Mouse (Mus musculus) Muller cell, postnatal 12 days (primary cell): Measurements from ENCODE around the gene Lsamp.
A peak's percentile ranks its signal among the peaks of the same experiment; 100 is the strongest.
"Not testable (repeated sequence)": the region's sequence is repeated elsewhere in the genome, so short reads cannot be mapped to it uniquely, and the experiment has no call there.

ENCODE experiments used
- DNase-seq: peaks from one replicate; pipeline ENCODE4 v3.0.0-alpha.2; 2015; ENCODE audit errors: inconsistent ontology term

Gene Lsamp

DNA sequence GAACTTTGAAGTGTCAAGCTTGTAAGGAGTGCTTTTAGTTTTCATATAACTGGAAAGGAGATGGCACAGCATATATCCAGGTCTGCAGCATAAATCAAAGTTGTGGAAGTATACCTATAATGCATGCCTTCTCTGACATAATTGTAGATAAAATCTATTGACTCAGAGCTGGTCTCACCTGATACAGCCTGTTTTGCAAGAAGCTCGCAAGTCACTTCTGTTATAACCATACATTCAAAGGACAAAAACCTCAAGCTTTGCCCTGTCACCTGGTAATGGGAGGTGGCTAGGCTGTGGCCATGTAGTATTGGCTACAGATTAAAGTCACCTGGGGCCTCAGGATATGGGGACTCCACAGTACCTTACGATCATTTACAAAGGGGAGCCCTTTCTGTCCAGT is 507.4 kb downstream of the Lsamp start:
- DNase-seq = no peak

DNA sequence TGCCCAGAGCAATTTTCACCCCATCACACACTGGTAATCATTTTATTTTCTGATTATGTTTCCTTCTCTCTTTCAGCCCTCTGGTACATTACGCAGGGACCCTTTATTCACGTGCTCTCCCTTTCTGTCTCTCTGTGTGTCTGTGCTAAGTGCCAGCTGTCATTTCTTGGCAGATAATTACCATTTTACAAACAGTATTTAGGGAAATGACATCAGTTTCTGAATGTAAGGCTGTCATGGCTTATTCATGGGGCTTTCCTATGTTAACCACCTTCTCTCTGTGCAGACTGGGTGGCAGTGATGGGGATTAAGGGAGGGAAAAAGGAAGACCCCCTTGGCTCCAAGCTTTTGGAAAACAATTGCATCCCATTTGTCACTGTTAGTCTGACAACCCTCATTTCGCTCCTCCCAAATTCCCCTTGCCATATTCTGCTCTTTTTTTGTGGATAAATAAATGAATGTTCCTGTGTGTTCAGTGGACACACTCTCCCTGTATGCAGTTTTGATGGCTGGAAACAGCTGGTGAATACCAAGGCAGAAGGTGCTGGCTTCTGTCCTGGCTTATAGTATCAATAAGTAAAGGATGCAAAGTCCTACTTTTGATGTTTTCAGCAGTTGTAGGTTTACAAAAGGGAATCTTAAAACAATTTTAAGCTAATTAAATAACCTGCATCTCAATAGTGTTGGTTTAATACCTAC is 520.2 kb downstream of the Lsamp start:
- DNase-seq = no peak

- no peak for DNase-seq
Observed at GRCm38 (mm10) chr16:40509146-40510030, 525.2 kb downstream of the Lsamp start.

DNA sequence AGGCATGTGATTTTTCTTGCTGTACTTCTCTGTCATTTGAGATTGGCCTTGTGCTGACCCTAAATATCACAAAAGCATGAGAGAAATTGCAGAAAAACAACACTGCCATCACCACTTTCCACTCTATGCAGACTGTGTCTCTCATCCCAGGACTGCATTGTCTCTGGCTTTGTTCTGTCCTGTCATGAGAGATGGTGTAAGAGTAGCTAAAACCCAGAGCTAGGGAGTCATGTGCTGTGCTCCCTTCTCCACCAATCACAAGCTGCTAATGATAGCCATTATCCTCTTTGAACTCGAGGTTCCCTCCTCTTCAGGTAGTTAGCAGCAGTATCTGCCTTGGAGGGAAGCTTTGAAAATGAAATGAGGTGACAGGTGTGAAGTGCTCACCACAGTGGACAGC is 552.6 kb downstream of the Lsamp start:
- DNase-seq = no peak

DNA sequence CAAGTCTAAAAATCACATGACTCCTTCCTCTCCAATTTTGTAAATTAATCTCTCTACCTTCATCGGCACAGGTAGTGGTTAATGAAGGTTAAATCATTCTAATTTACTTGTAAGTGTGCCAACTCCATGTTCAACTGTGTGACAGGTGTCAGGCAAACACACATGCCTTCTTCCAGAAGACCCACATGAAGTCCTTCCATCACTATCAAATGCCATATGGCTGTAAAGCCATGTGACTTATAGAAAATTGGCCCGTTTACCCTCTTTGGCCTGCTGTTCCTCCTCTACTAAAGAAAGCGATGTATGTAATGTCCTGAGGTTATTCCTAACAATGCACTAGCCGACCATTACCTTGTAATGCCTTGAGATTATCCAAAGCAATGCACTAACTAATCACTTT is 565.5 kb downstream of the Lsamp start:
- no peak for DNase-seq

DNA sequence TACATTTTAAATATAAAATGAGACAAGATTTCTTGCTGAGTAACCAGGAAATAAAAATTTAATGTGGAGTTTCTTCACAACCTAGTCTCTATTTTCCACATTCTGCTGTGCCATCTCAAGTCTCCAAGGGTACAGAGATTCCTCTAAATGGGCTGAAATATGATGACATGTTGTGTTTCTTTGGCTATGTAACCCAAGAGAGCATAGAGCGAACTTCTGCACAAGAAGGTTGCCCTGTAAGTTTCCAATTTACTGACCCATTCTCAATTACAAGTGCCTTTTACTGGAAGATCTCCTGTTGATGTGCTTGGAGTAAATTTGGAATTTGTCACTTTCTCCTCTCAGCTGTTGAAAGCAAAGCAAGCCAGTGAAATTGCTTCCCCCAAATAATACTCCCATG is 571.4 kb downstream of the Lsamp start:
- DNase-seq = no peak

DNA sequence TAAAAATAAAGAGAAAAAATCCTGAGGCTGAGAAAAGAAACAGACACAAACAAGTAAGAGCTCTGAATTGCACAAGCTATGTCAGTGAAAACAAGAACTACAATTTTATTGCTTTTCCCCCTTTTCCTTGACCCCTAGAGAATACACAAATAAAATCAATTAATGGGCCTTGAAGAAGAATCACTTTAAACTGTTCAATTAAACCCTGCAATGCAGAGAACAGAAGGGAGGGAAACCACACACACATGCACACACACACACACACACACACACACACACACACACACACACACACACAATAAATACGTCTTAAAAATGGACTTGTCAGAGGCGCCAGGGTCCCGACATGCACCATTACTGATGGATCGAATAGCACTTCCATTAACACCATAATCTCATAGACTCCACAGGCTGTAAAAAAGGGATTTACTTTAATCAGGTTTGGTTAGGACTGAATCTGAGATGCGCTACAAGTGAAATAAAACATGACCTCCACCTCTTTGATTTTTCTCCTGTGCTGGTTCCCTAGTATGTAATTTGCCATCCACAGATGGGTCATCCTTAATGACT is 573.6 kb downstream of the Lsamp start:
- DNase-seq = no peak

GRCm38 (mm10) chr16:40567431-40567941 is 583.3 kb downstream of the Lsamp start:
- peak; percentile 63 for DNase-seq

GRCm38 (mm10) chr16:40572085-40572745 is 588.1 kb downstream of the Lsamp start:
- no peak for DNase-seq

GRCm38 (mm10) chr16:40582076-40582475 is 597.9 kb downstream of the Lsamp start:
- no peak for DNase-seq

DNA sequence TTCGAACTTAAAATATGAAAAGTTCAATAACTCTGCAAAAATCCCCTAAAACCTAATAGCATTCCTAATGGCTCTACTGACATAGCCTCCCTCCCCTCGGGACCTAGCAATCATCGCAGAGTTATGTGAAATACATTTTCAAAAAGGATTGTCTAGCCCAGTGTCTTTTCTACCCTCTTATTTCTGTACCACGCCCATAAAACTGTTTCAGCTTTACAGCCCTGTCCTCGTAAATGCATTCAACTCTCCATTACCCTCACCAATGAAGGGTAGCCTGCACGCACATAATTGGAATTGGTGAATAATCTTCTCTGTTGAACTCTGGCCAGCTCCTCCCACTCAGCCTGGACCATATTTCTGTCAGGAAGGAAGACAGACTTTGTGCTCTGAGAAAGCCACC is 609.0 kb downstream of the Lsamp start:
- DNase-seq = no peak

- DNase-seq = peak; percentile 91
Observed at GRCm38 (mm10) chr16:40601431-40602387, 617.5 kb downstream of the Lsamp start.

DNA sequence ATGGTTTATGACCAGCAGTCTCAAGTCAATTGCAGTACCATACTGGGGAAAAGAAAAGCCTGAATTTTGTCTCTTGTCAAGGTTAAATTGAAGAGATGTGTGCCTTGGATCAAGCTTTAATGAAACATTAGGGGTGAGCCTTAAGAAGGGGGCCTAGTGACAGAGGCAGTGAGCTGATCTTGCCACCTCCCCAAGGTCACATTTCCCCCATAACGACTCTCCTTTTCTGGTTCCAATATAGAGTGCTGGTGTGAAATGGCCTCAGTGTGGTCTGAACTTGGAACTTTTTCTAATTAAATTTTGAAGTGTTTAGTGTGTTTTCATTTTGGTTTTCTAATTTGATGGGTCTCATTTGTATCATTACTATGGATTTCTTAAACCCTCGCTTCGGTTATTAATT is 623.3 kb downstream of the Lsamp start:
- no peak for DNase-seq

GRCm38 (mm10) chr16:40616697-40617096 is 632.5 kb downstream of the Lsamp start:
- not testable (repeated sequence) for DNase-seq

DNA sequence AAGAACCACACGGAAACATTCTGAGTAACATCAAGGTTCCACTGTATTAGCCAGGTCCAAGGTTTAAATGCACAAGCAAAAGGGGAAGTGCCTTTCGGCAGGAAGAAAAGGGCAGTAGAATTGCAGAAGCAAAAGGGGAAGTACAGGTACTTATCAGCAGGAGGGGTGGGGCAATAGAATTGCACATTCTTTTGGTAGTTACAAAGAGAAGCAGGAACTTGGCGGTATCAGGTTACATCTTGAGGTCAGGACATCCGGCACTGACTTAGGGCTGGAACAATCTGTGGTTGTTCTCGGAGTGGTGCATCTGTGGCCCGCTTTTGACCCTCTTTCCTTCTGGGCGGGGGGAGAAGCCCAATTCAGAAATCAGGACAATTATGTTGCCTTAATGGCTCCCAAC is 636.9 kb downstream of the Lsamp start:
- DNase-seq = not testable (repeated sequence)

GRCm38 (mm10) chr16:40627159-40627558 is 643.0 kb downstream of the Lsamp start:
- no peak for DNase-seq

DNA sequence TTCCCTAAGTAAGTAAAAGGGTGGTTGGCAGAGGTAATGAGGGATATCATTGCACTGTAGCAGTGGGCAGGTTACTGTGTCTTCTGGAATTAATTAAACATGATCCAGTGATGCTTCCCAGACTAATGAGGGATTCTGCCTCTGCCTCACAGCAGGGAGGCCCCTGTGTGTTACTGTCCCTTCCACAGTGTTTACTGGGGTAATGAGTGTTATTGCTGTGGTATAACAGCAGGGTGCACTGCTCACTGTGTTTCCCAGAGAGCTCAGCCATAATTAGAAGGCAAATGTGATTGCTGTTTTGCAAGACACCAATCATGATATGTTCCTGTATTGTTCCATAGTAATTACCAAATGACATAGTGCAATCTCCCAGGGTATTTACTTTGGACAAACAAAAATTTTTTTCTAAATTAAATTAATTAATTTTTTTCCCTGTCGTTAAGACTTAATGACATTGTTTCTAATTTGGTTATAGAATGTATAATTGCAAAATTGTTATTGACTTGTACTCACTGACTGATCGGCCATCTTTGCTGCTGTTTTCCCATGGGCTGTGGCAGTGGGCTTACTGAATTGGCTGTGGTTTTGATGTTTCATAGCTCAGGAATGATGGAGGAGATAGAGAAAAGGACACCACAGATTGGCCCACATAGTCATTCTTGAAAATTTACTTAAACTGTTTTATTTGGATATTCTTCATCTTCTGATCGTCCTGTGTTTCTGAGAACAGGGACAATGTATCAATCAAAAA is 655.6 kb downstream of the Lsamp start:
- DNase-seq = peak; percentile 74

GRCm38 (mm10) chr16:40652800-40653199 is 668.6 kb downstream of the Lsamp start:
- DNase-seq = no peak

DNA sequence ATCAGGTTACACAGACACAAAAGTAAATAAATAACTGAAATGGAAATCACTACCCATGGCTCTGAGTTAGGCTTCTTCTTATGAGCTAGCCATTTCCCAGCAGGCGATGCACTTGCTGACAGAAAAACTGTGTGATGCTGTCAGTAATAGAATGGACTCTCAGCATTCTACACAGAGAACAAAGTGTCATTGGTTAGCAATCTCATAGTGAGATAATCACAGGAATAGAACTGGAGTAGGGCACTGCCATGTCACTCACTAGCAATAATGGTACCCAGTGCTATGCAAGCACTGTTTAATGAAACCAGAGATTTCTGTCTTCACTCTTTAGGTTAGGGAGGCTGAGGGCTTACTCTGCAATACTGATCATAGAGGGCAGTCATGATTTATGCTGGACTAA is 669.3 kb downstream of the Lsamp start:
- no peak for DNase-seq

DNA sequence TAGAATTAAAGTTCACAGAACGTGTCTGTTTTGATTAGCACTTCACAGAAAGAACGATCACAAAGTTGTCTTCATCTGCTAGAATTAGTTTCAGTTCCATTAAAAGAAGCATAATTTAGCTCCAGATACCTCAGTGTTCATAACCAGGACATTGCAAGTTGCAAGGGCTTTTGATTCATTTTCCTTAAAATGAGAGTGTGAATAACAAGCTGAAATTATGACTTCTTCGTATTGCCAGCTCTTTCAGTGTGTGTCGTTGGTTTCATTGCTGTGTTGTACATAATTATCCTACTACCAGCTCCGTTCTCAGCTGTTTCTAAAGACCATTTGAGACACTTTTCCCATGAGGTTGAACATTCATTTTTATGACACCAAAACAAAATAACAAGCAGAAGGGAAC is 672.2 kb downstream of the Lsamp start:
- no peak for DNase-seq
